Mouse (Mus musculus) neural tube, embryonic 11.5 days (tissue): ENCODE measurements around the gene Myo19. TPM values are rescaled to one million over a fixed set of nuclear protein-coding genes. Genes with fewer than 3 reads are reported as not detected.
A peak's percentile ranks its signal among the peaks of the same experiment; 100 is the strongest.

Experiments
- ATAC-seq: fragments of 200-750 bp; cut with Nextera tagmentation; 2 replicates; pipeline ENCODE4 v1.8.0; 2017; ENCODE audit warnings: moderate number of reproducible peaks, mild to moderate bottlenecking, moderate TSS enrichment, moderate library complexity; ENCODE audit not compliant: insufficient read depth, low FRiP score, low TSS enrichment
- DNase-seq: peaks from one replicate; pipeline ENCODE4 v3.0.0-alpha.2; 2015; ENCODE audit warnings: low spot score
- H3K27ac ChIP-seq: fragments of 300-500 bp; sonication (generic); 2 replicates; pipeline ENCODE4 v1.5.1; 2014; ENCODE audit warnings: low read depth, mild to moderate bottlenecking, low read length
- H3K27me3 ChIP-seq: fragments of 300-500 bp; sonication (generic); 2 replicates; pipeline ENCODE4 v1.6.1; 2014; ENCODE audit warnings: mild to moderate bottlenecking, low read length, mixed read lengths; ENCODE audit not compliant: control insufficient read depth, insufficient read depth
- H3K36me3 ChIP-seq: fragments of 300-500 bp; sonication (generic); 2 replicates; pipeline ENCODE4 v1.6.1; 2014; ENCODE audit warnings: mild to moderate bottlenecking, low read length, moderate library complexity, mixed read lengths; ENCODE audit not compliant: control insufficient read depth, insufficient read depth
- H3K4me1 ChIP-seq: fragments of 300-500 bp; sonication (generic); 2 replicates; pipeline ENCODE4 v1.6.1; 2014; ENCODE audit warnings: low read length, mixed read lengths; ENCODE audit not compliant: control insufficient read depth, insufficient read depth
- H3K4me2 ChIP-seq: fragments of 300-500 bp; sonication (generic); 2 replicates; pipeline ENCODE4 v1.6.1; 2014; ENCODE audit warnings: low read depth, mild to moderate bottlenecking, moderate library complexity
- H3K4me3 ChIP-seq: fragments of 300-500 bp; sonication (generic); 2 replicates; pipeline ENCODE4 v1.5.1; 2014; ENCODE audit warnings: low read depth, low read length
- H3K9ac ChIP-seq: fragments of 300-500 bp; sonication (generic); 2 replicates; pipeline ENCODE4 v1.6.1; 2014; ENCODE audit warnings: mild to moderate bottlenecking, low read length
- H3K9me3 ChIP-seq: fragments of 300-500 bp; sonication (generic); 2 replicates; pipeline ENCODE4 v1.6.1; 2016; ENCODE audit warnings: low read length; ENCODE audit not compliant: control insufficient read depth
- WGBS: fragments of 180-500 bp; shearing (Covaris S2); extraction: QIAGEN DNeasy Blood & Tissue Kit; methylation state at CpG from one replicate; pipeline ENCODE4 v1.1.7; 2014; 5-methylcytosine and 5-hydroxymethylcytosine counted together
- polyA plus RNA-seq: library from polyadenylated mRNA; unstranded; fragments of >200 nt; fragmentation: Nextera tagmentation; extraction: Ambion mirVana; gene quantifications from 2 replicates; pipeline ENCODE4 v1.2.1, GENCODE M21; 2014

The Myo19 gene
- polyA plus RNA-seq, 1 experiment from 2014 or later = 9.2 TPM

GRCm38 (mm10) chr11:84919276-84919675 lies 39.3 kb downstream of the Myo19 start:
- Histone ChIP-seq H3K36me3 (no peaks in the 10 kb centered on the region), H3K4me1 (peaks cover 2% of the 10 kb centered on the region; the same call in 1 of the 2 replicates), H3K9me3 (no peaks in the 10 kb centered on the region), H3K4me3 (no peak overlapping the region), H3K4me2 (no peak overlapping the region), H3K27me3 (no peaks in the 10 kb centered on the region), H3K27ac (no peak overlapping the region), H3K9ac (no peak overlapping the region)
- DNase-seq (peak; percentile 41), ATAC-seq (no peak)
- 35% methylated on average over 3 of the region's 3 CpGs for WGBS

GRCm38 (mm10) chr11:84919951-84920350 lies 40.0 kb downstream of the Myo19 start:
- H3K4me1 ChIP-seq = no peaks in the 10 kb centered on the region; the same call in 1 of the 2 replicates
- ATAC-seq = no peak
- no peak for DNase-seq
- H3K27me3 ChIP-seq = no peaks in the 10 kb centered on the region
- H3K27ac ChIP-seq = no peak overlapping the region
- no peak overlapping the region for H3K9ac ChIP-seq
- no peaks in the 10 kb centered on the region for H3K9me3 ChIP-seq
- no peak overlapping the region for H3K4me3 ChIP-seq
- no peak overlapping the region for H3K4me2 ChIP-seq
- H3K36me3 ChIP-seq = no peaks in the 10 kb centered on the region
- WGBS = 76% methylated on average over 7 of the region's 7 CpGs

GRCm38 (mm10) chr11:84920981-84921380 lies 41.0 kb downstream of the Myo19 start:
- H3K4me3 ChIP-seq = no peak overlapping the region
- H3K36me3 ChIP-seq = no peaks in the 10 kb centered on the region
- H3K4me1 ChIP-seq = no peaks in the 10 kb centered on the region
- 88% methylated on average over 8 of the region's 8 CpGs for WGBS
- no peaks in the 10 kb centered on the region for H3K27me3 ChIP-seq
- ATAC-seq = no peak
- no peak overlapping the region for H3K27ac ChIP-seq
- no peak overlapping the region for H3K9ac ChIP-seq
- H3K9me3 ChIP-seq = no peaks in the 10 kb centered on the region
- DNase-seq = no peak
- no peak overlapping the region for H3K4me2 ChIP-seq

- H3K4me1 ChIP-seq = no peaks in the 10 kb centered on the region
- no peak overlapping the region for H3K4me2 ChIP-seq
- no peak for DNase-seq
- no peak overlapping the region for H3K27ac ChIP-seq
- H3K4me3 ChIP-seq = no peak overlapping the region
- H3K9me3 ChIP-seq = no peaks in the 10 kb centered on the region
- H3K27me3 ChIP-seq = no peaks in the 10 kb centered on the region
- no peak for ATAC-seq
- no peak overlapping the region for H3K9ac ChIP-seq
- no peaks in the 10 kb centered on the region for H3K36me3 ChIP-seq
- WGBS = 11% methylated on average over 6 of the region's 6 CpGs
Observed at GRCm38 (mm10) chr11:84932261-84932660, 52.3 kb downstream of the Myo19 start.

- ATAC-seq (no peak), DNase-seq (no peak)
- WGBS = 60% methylated on average over 8 of the region's 8 CpGs
- Histone ChIP-seq H3K9me3 (no peaks in the 10 kb centered on the region), H3K27me3 (no peaks in the 10 kb centered on the region), H3K36me3 (no peaks in the 10 kb centered on the region), H3K9ac (no peak overlapping the region), H3K4me3 (no peak overlapping the region), H3K4me2 (no peak overlapping the region), H3K27ac (no peak overlapping the region), H3K4me1 (peaks cover 8% of the 10 kb centered on the region)
Observed at GRCm38 (mm10) chr11:84939508-84940053, 59.6 kb downstream of the Myo19 start.

- Histone ChIP-seq H3K9me3 (no peaks in the 10 kb centered on the region), H3K9ac (no peak overlapping the region), H3K4me3 (no peak overlapping the region), H3K27ac (no peak overlapping the region), H3K27me3 (no peaks in the 10 kb centered on the region), H3K36me3 (no peaks in the 10 kb centered on the region), H3K4me1 (peaks cover 10% of the 10 kb centered on the region), H3K4me2 (no peak overlapping the region)
- 80% methylated on average over 10 of the region's 10 CpGs for WGBS
- ATAC-seq (no peak), DNase-seq (no peak)
Observed at GRCm38 (mm10) chr11:84940140-84940539, 60.2 kb downstream of the Myo19 start.

GRCm38 (mm10) chr11:84943948-84944347 lies 64.0 kb downstream of the Myo19 start:
- ATAC-seq (no peak), DNase-seq (peak; percentile 79)
- H3K9me3 ChIP-seq = no peaks in the 10 kb centered on the region
- peak overlapping the region; percentile 39 for H3K4me2 ChIP-seq
- H3K4me3 ChIP-seq = no peak overlapping the region
- H3K4me1 ChIP-seq = peaks cover 11% of the 10 kb centered on the region
- H3K27ac ChIP-seq = no peak overlapping the region
- H3K27me3 ChIP-seq = no peaks in the 10 kb centered on the region
- no peaks in the 10 kb centered on the region for H3K36me3 ChIP-seq
- WGBS = under 1% methylated on average over 15 of the region's 15 CpGs
- H3K9ac ChIP-seq = peak overlapping the region; percentile 24; the same call in 1 of the 2 replicates

- Histone ChIP-seq H3K4me3 (no peak overlapping the region), H3K4me2 (0 out of 2 replicates have a peak overlapping the region, but pooled peaks have one; percentile 5), H3K27ac (no peak overlapping the region), H3K9me3 (no peaks in the 10 kb centered on the region), H3K9ac (no peak overlapping the region), H3K4me1 (peaks cover 11% of the 10 kb centered on the region), H3K27me3 (no peaks in the 10 kb centered on the region), H3K36me3 (no peaks in the 10 kb centered on the region)
- whole genome bisulfite sequencing = 3% methylated on average over 12 of the region's 12 CpGs
- ATAC-seq = no peak
- no peak for DNase-seq
Observed at GRCm38 (mm10) chr11:84944639-84945435, 64.9 kb downstream of the Myo19 start.

- Histone ChIP-seq H3K36me3 (no peaks in the 10 kb centered on the region), H3K4me1 (peaks cover 11% of the 10 kb centered on the region), H3K9ac (no peak overlapping the region), H3K9me3 (no peaks in the 10 kb centered on the region), H3K27me3 (no peaks in the 10 kb centered on the region), H3K27ac (no peak overlapping the region), H3K4me3 (no peak overlapping the region), H3K4me2 (no peak overlapping the region)
- ATAC-seq (no peak), DNase-seq (no peak)
- 71% methylated on average over 3 of the region's 3 CpGs for WGBS
Observed at GRCm38 (mm10) chr11:84945841-84946240, 65.9 kb downstream of the Myo19 start.
